In genomic region chr5:76305616-76306015, GRCm38 (mm10) we compare ENCODE assay signal across 8 mouse cellular contexts. TPM values are rescaled to one million over a fixed set of nuclear protein-coding genes. Genes with fewer than 3 reads are reported as not detected.
DNase-seq lines count a peak whose midpoint lies in the region; ATAC-seq lines count a peak whose summit lies in the region.

No protein-coding gene starts in this region.

- DNase-seq in kidney, adult 8-10 months: peak; percentile 11 to 18
- no peak for DNase-seq in kidney, adult 18-20 months
- DNase-seq in adrenal gland, postnatal 25 days: peak; percentile 7
- no peak for DNase-seq in limb, embryonic 11.5 days (ENCODE audit: low spot score)
- no peak for DNase-seq in gastrocnemius, adult 18-20 months (ENCODE audit: low spot score)
- no peak for DNase-seq in thymus, postnatal 10 days (ENCODE audit: low spot score in 2 of 2)

- H3K4me3 ChIP-seq in forebrain, embryonic 16.5 days (replicated peaks; ENCODE audit: low read length): peak overlapping the region; percentile 70
- peak overlapping the region; percentile 93; the same call in 1 of the 2 replicates for H3K4me3 ChIP-seq in limb, embryonic 11.5 days (ENCODE audit: low read depth, low read length)
- H3K4me3 ChIP-seq in neural tube, embryonic 15.5 days (replicated peaks): peak overlapping the region; percentile 92

- H3K4me1 ChIP-seq in forebrain, embryonic 16.5 days (replicated peaks; ENCODE audit: control insufficient read depth, insufficient read depth, low read length): peaks cover 16% of the 10 kb centered on the region
- no peaks in the 10 kb centered on the region for H3K4me1 ChIP-seq in limb, embryonic 11.5 days (ENCODE audit: control insufficient read depth, insufficient read depth, low read length)
- H3K4me1 ChIP-seq in neural tube, embryonic 15.5 days: peaks cover 29% of the 10 kb centered on the region

- H3K4me2 ChIP-seq in forebrain, embryonic 16.5 days (ENCODE audit: low read length): peak overlapping the region; percentile 80
- peak overlapping the region; percentile 85 for H3K4me2 ChIP-seq in limb, embryonic 11.5 days (ENCODE audit: low read depth, severe bottlenecking)
- peak overlapping the region; percentile 88 for H3K4me2 ChIP-seq in neural tube, embryonic 15.5 days

- no peak overlapping the region for H3K27ac ChIP-seq in forebrain, embryonic 16.5 days (ENCODE audit: low read length)
- no peak overlapping the region for H3K27ac ChIP-seq in limb, embryonic 11.5 days (replicated peaks; ENCODE audit: low read depth, low read length)
- 0 out of 2 replicates have a peak overlapping the region, but pooled peaks have one; percentile 15 for H3K27ac ChIP-seq in neural tube, embryonic 15.5 days (replicated peaks)

- H3K27me3 ChIP-seq in forebrain, embryonic 16.5 days (replicated peaks; ENCODE audit: control insufficient read depth, insufficient read depth, low read length): no peaks in the 10 kb centered on the region
- H3K27me3 ChIP-seq in limb, embryonic 11.5 days (ENCODE audit: control insufficient read depth, insufficient read depth, low read length): no peaks in the 10 kb centered on the region
- H3K27me3 ChIP-seq in neural tube, embryonic 15.5 days (replicated peaks): no peaks in the 10 kb centered on the region

- 3% methylated on average over 8 of the region's 8 CpGs for WGBS in forebrain, embryonic 16.5 days
- WGBS in limb, embryonic 11.5 days: 7% methylated on average over 8 of the region's 8 CpGs
- under 1% methylated on average over 8 of the region's 8 CpGs for WGBS in neural tube, embryonic 15.5 days

- H3K36me3 ChIP-seq in forebrain, embryonic 16.5 days (ENCODE audit: control insufficient read depth, insufficient read depth): no peaks in the 10 kb centered on the region
- H3K36me3 ChIP-seq in limb, embryonic 11.5 days (ENCODE audit: control insufficient read depth, insufficient read depth, low read length): no peaks in the 10 kb centered on the region
- H3K36me3 ChIP-seq in neural tube, embryonic 15.5 days: no peaks in the 10 kb centered on the region

- H3K9me3 ChIP-seq in forebrain, embryonic 16.5 days (ENCODE audit: control insufficient read depth, low read length): no peaks in the 10 kb centered on the region
- H3K9me3 ChIP-seq in limb, embryonic 11.5 days (ENCODE audit: control insufficient read depth, low read length): no peaks in the 10 kb centered on the region
- H3K9me3 ChIP-seq in neural tube, embryonic 15.5 days (replicated peaks): no peaks in the 10 kb centered on the region

- ATAC-seq in forebrain, embryonic 16.5 days: no peak
- no peak for ATAC-seq in limb, embryonic 11.5 days (ENCODE audit: insufficient number of reproducible peaks, low FRiP score, low TSS enrichment, low read depth)
- no peak for ATAC-seq in neural tube, embryonic 15.5 days (ENCODE audit: low FRiP score)

- H3K9ac ChIP-seq in forebrain, embryonic 16.5 days (replicated peaks; ENCODE audit: low read depth, low read length): peak overlapping the region; percentile 15; the same call in 1 of the 2 replicates
- no peak overlapping the region for H3K9ac ChIP-seq in limb, embryonic 11.5 days (ENCODE audit: low read length)
- peak overlapping the region; percentile 92; the same call in 1 of the 2 replicates for H3K9ac ChIP-seq in neural tube, embryonic 15.5 days (replicated peaks)

RNA-seq across cellular contexts. Expression of gene Clock, which starts 1.0 kb away (rescaled TPM):
- total RNA-seq in adrenal gland, postnatal 25 days (2021): 36.0 and 47.6 TPM in 2 replicates
- polyA plus RNA-seq in forebrain, embryonic 16.5 days (2015; fragmentation: Nextera tagmentation; extraction: Ambion mirVana): 13.0 and 16.7 TPM in 2 replicates
- 13.0 and 13.2 TPM in 2 replicates for polyA plus RNA-seq in limb, embryonic 11.5 days (2014; fragmentation: Nextera tagmentation; extraction: Ambion mirVana)
- polyA plus RNA-seq in neural tube, embryonic 15.5 days (2015; fragmentation: Nextera tagmentation; extraction: Ambion mirVana): 15.0 and 15.2 TPM in 2 replicates
- total RNA-seq in gastrocnemius, adult 18-20 months (2021): 10 to 100 TPM; 17.9 to 22.6 TPM

RNA-seq across cellular contexts. Expression of gene Pdcl2, which starts 25.3 kb away (rescaled TPM):
- total RNA-seq in adrenal gland, postnatal 25 days (2021): not detected in 2 replicates
- polyA plus RNA-seq in forebrain, embryonic 16.5 days (2015; fragmentation: Nextera tagmentation; extraction: Ambion mirVana): not detected in 2 replicates
- not detected in 2 replicates for polyA plus RNA-seq in limb, embryonic 11.5 days (2014; fragmentation: Nextera tagmentation; extraction: Ambion mirVana)
- polyA plus RNA-seq in neural tube, embryonic 15.5 days (2015; fragmentation: Nextera tagmentation; extraction: Ambion mirVana): not detected in 2 replicates
- not detected for total RNA-seq in gastrocnemius, adult 18-20 months (2021)

RNA-seq across cellular contexts. Expression of gene Nmu, which starts 58.0 kb away (rescaled TPM):
- total RNA-seq in adrenal gland, postnatal 25 days (2021): not detected in 2 replicates
- polyA plus RNA-seq in forebrain, embryonic 16.5 days (2015; fragmentation: Nextera tagmentation; extraction: Ambion mirVana): not detected in 2 replicates
- 0.49 TPM in 1 of 2 replicates, not detected in the other for polyA plus RNA-seq in limb, embryonic 11.5 days (2014; fragmentation: Nextera tagmentation; extraction: Ambion mirVana)
- polyA plus RNA-seq in neural tube, embryonic 15.5 days (2015; fragmentation: Nextera tagmentation; extraction: Ambion mirVana): 2.6 and 2.7 TPM in 2 replicates
- not detected for total RNA-seq in gastrocnemius, adult 18-20 months (2021)

Comparison
In these comparisons a context has a peak if more than half of its experiments do, and no peak if none do; other contexts are left out.
1. DNase-seq: peak in kidney, adult 8-10 months (2 of 2) and adrenal gland, postnatal 25 days (single experiment); none in kidney, adult 18-20 months (single experiment), limb, embryonic 11.5 days (single experiment), gastrocnemius, adult 18-20 months (single experiment) and thymus, postnatal 10 days (0 of 2).
2. Peak in every context shown above with its lines, with median percentiles within 50 percentile points of each other: H3K4me2 ChIP-seq and H3K4me3 ChIP-seq.